Mouse (Mus musculus) CD8-positive naive resting alpha-beta T cell, adult 57 days (primary cell): Measurements from ENCODE around the gene Eif2ak4. TPM values are rescaled to one million over a fixed set of nuclear protein-coding genes. Genes with fewer than 3 reads are reported as not detected.

Experiments used
- total RNA-seq: library from RNA; stranded (reverse); gene quantifications from one replicate; pipeline ENCODE4 v1.2.4, GENCODE M21; 2023

The Eif2ak4 gene
- 19.7 TPM for total RNA-seq

GRCm38 (mm10) chr2:118388341-118389335, at the start of gene Eif2ak4:
Gene Eif2ak4, plus strand, starts transcription at chr2:118388618.

GRCm38 (mm10) chr2:118372901-118373571, 15.4 kb upstream of the Eif2ak4 start, which contains the start of gene Gpr176:
Gene Gpr176, minus strand, starts transcription at chr2:118373419.

GRCm38 (mm10) chr2:118479550-118479909, 91.1 kb downstream of the Eif2ak4 start, which contains the start of gene Srp14:
Gene Srp14, minus strand, starts transcription at chr2:118479711.

Other genes with a start within 250 kb of the Eif2ak4 start
- 1.0 TPM for gene Fsip1, start 131.7 kb upstream of the Eif2ak4 start, total RNA-seq
- gene Gpr176, start 15.2 kb upstream of the Eif2ak4 start, total RNA-seq, result not detected
- gene Srp14, start 91.1 kb downstream of the Eif2ak4 start, total RNA-seq, result 92.6 TPM
- 8.6 TPM for gene Bmf, start 161.1 kb downstream of the Eif2ak4 start, total RNA-seq
- gene Bub1b, start 209.6 kb downstream of the Eif2ak4 start, total RNA-seq, result 2.8 TPM